Mouse (Mus musculus) C2C12 (cell line): Measurements from ENCODE around the gene Mdp1.

Source experiments
- CTCF ChIP-seq: IDR thresholded peaks from one replicate; pipeline ENCODE4 v1.5.1; 2011; ENCODE audit not compliant: control insufficient read depth, insufficient read depth, insufficient read length
- MYOD1 ChIP-seq: IDR thresholded peaks from one replicate; pipeline ENCODE4 v1.6.1; 2011; ENCODE audit warnings: low read depth; ENCODE audit not compliant: control insufficient read depth, insufficient read length
- MYOG ChIP-seq: IDR thresholded peaks from one replicate; pipeline ENCODE4 v1.6.1; 2011; ENCODE audit not compliant: control insufficient read depth, insufficient read length; ENCODE audit errors: extremely low read depth
- USF1 ChIP-seq: IDR thresholded peaks from one replicate; pipeline ENCODE4 v1.6.1; 2011; ENCODE audit warnings: low read depth, mild to moderate bottlenecking, control low read depth, moderate library complexity

DNA sequence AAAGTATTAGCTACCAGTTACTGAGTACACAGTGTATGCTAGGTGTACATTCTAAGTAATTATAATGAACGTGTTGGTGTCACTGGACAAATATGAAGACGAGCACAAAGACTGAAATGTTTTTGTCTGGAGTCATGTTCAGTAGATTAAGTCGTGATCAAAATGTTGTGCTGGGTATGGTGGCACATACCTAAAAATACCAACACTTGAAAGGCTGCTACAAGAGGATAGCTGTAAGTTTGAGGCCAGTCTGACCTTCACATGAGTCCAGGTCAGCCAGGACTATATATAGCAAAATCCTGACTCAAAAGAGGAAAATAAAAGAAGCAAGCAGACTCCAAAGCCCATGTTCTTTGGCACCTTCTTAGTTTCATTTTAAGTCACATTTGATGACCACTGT is 3.4 kb downstream of the Mdp1 start:
- TF ChIP-seq CTCF (no peak), USF1 (no peak), MYOD1 (no peak), MYOG (no peak)
